In genomic region chr13:45778171-45778570, GRCm38 (mm10) we compare ENCODE assay signal across 14 mouse cellular contexts.
A peak's percentile ranks its signal among the peaks of the same experiment; 100 is the strongest.
DNase-seq lines count a peak whose midpoint lies in the region; ATAC-seq lines count a peak whose summit lies in the region.
"Had no signal": no experiment of that assay in that cellular context is flagged by ENCODE, and none has a peak within 500 bp of the region (broad histone marks: within the 10 kb centered on the region; RNA-seq: fewer than 3 reads in every experiment).

No protein-coding gene starts in this region.

- peaks cover 18% of the 10 kb centered on the region for H3K4me1 ChIP-seq in forebrain, embryonic 12.5 days
- peaks cover 2% of the 10 kb centered on the region; the same call in 1 of the 2 replicates for H3K4me1 ChIP-seq in forebrain, embryonic 11.5 days (replicated peaks; ENCODE audit: control insufficient read depth, insufficient read depth, low read length)
- no peaks in the 10 kb centered on the region; the same call in 1 of the 2 replicates for H3K4me1 ChIP-seq in neural tube, embryonic 11.5 days (ENCODE audit: control insufficient read depth, insufficient read depth, low read length)
- H3K4me1 ChIP-seq in limb, embryonic 10.5 days: peaks cover 7% of the 10 kb centered on the region; the same call in 1 of the 2 replicates

- H3K9me3 ChIP-seq in forebrain, embryonic 12.5 days: no peaks in the 10 kb centered on the region
- no peaks in the 10 kb centered on the region; the same call in 1 of the 2 replicates for H3K9me3 ChIP-seq in forebrain, embryonic 11.5 days (ENCODE audit: control insufficient read depth, low read length)
- no peaks in the 10 kb centered on the region for H3K9me3 ChIP-seq in neural tube, embryonic 11.5 days (ENCODE audit: control insufficient read depth, low read length)
- no peaks in the 10 kb centered on the region for H3K9me3 ChIP-seq in limb, embryonic 10.5 days (replicated peaks)
- H3K9me3 ChIP-seq: G1E; hindbrain, embryonic 15.5 days had no signal

- H3K9ac ChIP-seq in forebrain, embryonic 12.5 days: no peak overlapping the region
- H3K9ac ChIP-seq in forebrain, embryonic 11.5 days (ENCODE audit: low read length): no peak overlapping the region
- H3K9ac ChIP-seq in neural tube, embryonic 11.5 days (ENCODE audit: low read length): no peak overlapping the region
- H3K9ac ChIP-seq: hindbrain, embryonic 15.5 days had no signal

- 0 out of 2 replicates have a peak, but pooled peaks cover 4% of the 10 kb centered on the region for H3K27me3 ChIP-seq in forebrain, embryonic 12.5 days
- H3K27me3 ChIP-seq in forebrain, embryonic 11.5 days (ENCODE audit: control insufficient read depth, insufficient read depth, low read length): no peaks in the 10 kb centered on the region
- no peaks in the 10 kb centered on the region for H3K27me3 ChIP-seq in neural tube, embryonic 11.5 days (ENCODE audit: control insufficient read depth, insufficient read depth, low read length)
- H3K27me3 ChIP-seq in limb, embryonic 10.5 days (ENCODE audit: low read depth, poor library complexity, severe bottlenecking): no peaks in the 10 kb centered on the region
- H3K27me3 ChIP-seq: hindbrain, embryonic 15.5 days had no signal

- H3K27ac ChIP-seq in forebrain, embryonic 12.5 days: peak overlapping the region; percentile 42
- no peak overlapping the region; the same call in 1 of the 2 replicates for H3K27ac ChIP-seq in forebrain, embryonic 11.5 days (ENCODE audit: low read depth, low read length)
- no peak overlapping the region for H3K27ac ChIP-seq in neural tube, embryonic 11.5 days (ENCODE audit: low read depth, low read length)
- H3K27ac ChIP-seq in limb, embryonic 10.5 days: peak overlapping the region; percentile 19; the same call in 1 of the 2 replicates
- H3K27ac ChIP-seq: hindbrain, embryonic 15.5 days had no signal

- no peaks in the 10 kb centered on the region for H3K36me3 ChIP-seq in forebrain, embryonic 12.5 days (replicated peaks)
- H3K36me3 ChIP-seq in forebrain, embryonic 11.5 days (ENCODE audit: control insufficient read depth, insufficient read depth, low read length): no peaks in the 10 kb centered on the region
- no peaks in the 10 kb centered on the region for H3K36me3 ChIP-seq in neural tube, embryonic 11.5 days (ENCODE audit: control insufficient read depth, insufficient read depth, low read length)
- H3K36me3 ChIP-seq in limb, embryonic 10.5 days: no peaks in the 10 kb centered on the region
- H3K36me3 ChIP-seq: hindbrain, embryonic 15.5 days had no signal

- no peak for ATAC-seq in forebrain, embryonic 12.5 days (ENCODE audit: low FRiP score)
- no peak for ATAC-seq in forebrain, embryonic 11.5 days (replicated peaks; ENCODE audit: low FRiP score)
- ATAC-seq in neural tube, embryonic 11.5 days (ENCODE audit: insufficient read depth, low FRiP score, low TSS enrichment): no peak

- 20% methylated on average over 9 of the region's 9 CpGs for whole genome bisulfite sequencing in forebrain, embryonic 12.5 days
- WGBS in forebrain, embryonic 11.5 days: 30% methylated on average over 9 of the region's 9 CpGs
- 36% methylated on average over 9 of the region's 9 CpGs for WGBS in neural tube, embryonic 11.5 days
- WGBS in limb, embryonic 10.5 days: 61% methylated on average over 9 of the region's 9 CpGs

- H3K4me3 ChIP-seq in forebrain, embryonic 12.5 days (replicated peaks): no peak overlapping the region
- no peak overlapping the region for H3K4me3 ChIP-seq in forebrain, embryonic 11.5 days (ENCODE audit: low read depth, low read length)
- H3K4me3 ChIP-seq in neural tube, embryonic 11.5 days (ENCODE audit: low read depth, low read length): no peak overlapping the region
- H3K4me3 ChIP-seq in limb, embryonic 10.5 days: no peak overlapping the region
- H3K4me3 ChIP-seq: hindbrain, embryonic 15.5 days had no signal

- DNase-seq in forebrain, embryonic 11.5 days (ENCODE audit: low spot score): no peak
- DNase-seq in neural tube, embryonic 11.5 days (ENCODE audit: low spot score): peak; percentile 14
- no peak for DNase-seq in neural tube, embryonic 10.5 days (ENCODE audit: extremely low spot score, low spot score)
- no peak for DNase-seq in limb, embryonic 10.5 days (ENCODE audit: low spot score)
- DNase-seq in urinary bladder, postnatal 10 days (ENCODE audit: low spot score): no peak
- DNase-seq in spleen, postnatal 14 days (ENCODE audit: low spot score in 2 of 2): no peak
- no peak for DNase-seq in spleen, adult 12 weeks (ENCODE audit: low spot score)
- DNase-seq: cerebellum, postnatal 36 days; kidney, postnatal 36 days; lung, postnatal 10 days; right cerebral cortex, adult 18-20 months had no signal

- no peak overlapping the region for H3K4me2 ChIP-seq in forebrain, embryonic 12.5 days
- H3K4me2 ChIP-seq in forebrain, embryonic 11.5 days (ENCODE audit: low read depth, low read length, severe bottlenecking): no peak overlapping the region
- no peak overlapping the region for H3K4me2 ChIP-seq in neural tube, embryonic 11.5 days (ENCODE audit: low read depth)
- H3K4me2 ChIP-seq: hindbrain, embryonic 15.5 days had no signal

Comparison
In these comparisons a context has a peak if more than half of its experiments do, and no peak if none do; other contexts are left out.
1. H3K27ac ChIP-seq: peak in forebrain, embryonic 12.5 days (single experiment) and limb, embryonic 10.5 days (single experiment); none in forebrain, embryonic 11.5 days (single experiment) and neural tube, embryonic 11.5 days (single experiment).